Mouse (Mus musculus) left cerebral cortex, adult 9 months (tissue): ENCODE results near the gene Rgs3.

Experiments
- DNase-seq, 2 experiments: peaks; one replicate each; pipeline ENCODE4 v3.0.0; 2022; ENCODE audit warnings: low spot score in 2 of 2

Gene Rgs3

DNA sequence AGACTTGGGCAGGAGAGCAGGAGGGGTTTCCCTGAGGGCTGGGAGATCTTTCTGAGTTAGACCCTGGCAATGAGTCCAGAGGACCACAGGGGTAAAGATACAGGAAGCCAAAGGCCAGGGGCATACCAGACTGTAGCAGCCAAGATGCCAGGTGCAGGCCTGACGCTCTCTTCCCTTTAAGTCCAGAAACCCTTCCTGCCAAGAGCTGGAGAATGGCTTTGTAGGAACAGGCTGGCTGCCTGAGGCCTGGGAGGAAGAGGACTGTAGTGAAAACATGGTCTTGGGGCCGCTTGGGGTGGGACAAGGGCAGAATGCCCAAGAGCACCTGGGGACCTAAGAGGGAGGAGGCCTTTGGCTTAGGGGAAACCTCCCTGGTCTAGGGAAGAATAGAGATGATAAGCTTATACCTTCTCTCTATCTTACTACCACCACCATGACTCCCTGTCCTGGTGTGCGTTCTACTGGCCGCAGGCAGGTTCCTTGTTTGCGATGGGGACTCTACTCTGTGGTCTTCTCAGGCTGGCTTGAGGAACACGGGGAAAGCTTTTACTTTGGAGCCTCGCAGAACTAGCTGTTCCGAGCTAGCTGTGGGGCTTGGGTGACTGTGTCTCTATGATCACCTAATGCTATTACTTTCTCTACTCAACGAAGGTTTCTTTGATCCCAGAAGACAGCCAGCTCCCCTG is 46.4 kb downstream of the Rgs3 start:
- DNase-seq = no peak

DNA sequence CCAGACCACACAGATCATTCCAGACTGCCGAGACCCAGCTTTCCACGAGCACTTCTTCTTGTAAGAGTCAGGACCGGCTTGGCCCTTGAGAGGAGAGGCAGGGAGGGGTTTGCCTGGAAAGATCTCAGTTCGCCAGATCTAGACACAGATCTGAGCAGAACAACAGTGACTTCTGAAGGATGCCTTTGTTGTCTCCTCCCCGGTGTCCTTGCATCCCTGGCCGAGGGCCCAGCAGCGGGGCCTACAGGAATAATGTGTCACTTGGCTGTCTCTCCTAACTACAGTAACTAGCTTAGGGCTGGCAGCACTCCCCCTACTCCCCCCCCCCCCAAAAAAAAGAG is 46.9 kb downstream of the Rgs3 start:
- DNase-seq = no peak

DNA sequence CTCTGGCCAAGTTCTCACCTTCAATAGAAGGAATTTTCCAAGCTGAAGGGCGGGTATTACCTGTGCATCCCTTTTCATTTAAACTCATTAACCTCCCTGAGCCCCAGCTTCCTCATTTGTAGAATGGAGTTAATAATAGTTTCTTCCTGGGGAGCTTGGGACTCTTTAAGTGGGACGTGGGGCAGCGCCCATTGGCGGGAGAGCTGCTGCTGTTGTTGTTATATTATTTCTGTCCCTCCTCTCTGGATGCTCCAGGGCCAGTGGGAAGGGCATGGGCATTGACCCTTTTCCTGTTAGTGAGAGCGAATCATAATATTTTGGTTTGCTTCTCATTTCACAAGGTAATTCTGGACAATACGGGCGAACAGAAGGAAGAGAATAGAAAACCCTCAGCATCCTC is 47.3 kb downstream of the Rgs3 start:
- DNase-seq = no peak

DNA sequence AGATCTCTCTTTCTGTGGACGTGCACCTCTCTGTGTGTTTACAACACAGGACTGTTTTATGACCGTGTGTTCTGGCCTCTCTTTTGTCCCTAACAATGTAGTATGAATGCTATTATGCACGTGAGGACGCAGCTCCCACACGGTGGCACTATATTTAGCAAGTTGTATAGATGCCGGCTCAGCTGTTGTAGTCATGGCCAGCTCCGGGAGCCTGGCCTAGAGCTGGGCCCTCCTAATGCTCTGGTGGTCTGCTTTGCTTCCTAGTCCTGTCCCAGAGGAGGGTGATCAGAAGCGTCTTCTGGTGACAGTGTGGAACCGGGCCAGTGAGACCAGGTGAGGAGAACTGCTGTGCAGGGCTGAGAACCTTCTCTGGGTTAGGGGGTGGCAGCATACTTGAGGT is 47.7 kb downstream of the Rgs3 start:
- no peak for DNase-seq

DNA sequence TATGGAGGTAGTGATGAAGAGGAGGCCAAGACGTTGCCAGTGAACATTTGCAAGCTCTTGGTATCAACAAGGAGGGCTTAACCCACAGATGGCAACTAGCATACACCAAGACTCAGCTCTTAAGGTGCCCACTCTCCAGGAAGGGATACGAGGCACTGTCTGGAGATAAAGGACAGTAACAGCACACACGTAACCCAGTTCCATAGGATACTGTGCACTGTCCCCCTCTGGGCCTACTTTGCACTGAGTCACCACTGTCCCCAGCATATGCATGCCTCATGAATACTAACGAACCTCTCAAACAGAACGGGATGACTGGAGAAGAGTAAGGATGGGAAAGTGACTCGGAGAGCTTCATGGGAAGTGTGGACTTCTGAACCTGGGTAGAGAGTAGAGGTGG is 48.2 kb downstream of the Rgs3 start:
- DNase-seq = peak in 1 of 2 experiments; percentile 29

DNA sequence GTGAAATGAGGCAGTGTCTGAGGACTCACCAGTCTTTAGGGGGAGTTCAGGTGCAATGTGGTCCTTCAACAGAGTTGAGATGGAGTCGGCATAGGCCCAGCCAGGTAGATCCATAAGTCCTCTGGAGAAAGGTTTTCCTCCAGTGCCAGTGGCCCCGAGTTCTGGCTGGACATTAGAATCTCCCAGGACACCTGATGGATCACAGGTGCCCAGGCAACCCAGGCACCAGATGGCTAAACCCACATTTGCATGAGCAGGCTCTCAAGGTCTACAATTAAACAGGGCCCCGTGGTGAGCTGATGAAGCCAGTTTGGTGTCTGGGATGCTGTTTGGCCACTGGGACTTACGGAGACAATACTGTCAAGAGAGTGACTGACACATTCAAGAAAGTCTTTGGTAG is 49.7 kb downstream of the Rgs3 start:
- DNase-seq = no peak

DNA sequence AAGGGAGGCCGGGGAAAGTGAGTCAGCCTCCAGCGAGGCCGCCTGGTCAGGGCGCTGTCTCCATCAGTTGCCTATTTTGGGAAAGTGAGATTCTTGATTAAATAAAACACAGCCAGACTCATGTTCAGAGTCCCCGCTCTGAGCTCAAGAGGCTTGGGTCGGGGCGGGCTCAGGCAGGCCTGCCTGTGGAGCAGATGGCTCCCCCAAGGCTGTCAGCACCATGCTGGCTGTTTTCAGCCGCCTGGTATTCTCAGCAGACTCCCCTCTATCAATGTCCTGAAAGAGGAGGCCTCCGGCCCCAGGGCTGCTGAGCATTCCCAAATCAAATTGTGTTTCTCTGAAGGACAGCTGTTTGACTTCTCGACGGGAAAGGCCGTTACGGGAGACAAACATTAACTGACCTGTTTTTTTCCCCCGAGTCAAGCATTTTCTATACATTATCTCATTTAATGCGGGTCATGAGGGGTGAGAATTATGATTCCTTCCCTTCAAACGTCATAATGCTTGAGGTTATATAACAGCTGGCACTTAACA is 50.6 kb downstream of the Rgs3 start:
- DNase-seq = no peak

DNA sequence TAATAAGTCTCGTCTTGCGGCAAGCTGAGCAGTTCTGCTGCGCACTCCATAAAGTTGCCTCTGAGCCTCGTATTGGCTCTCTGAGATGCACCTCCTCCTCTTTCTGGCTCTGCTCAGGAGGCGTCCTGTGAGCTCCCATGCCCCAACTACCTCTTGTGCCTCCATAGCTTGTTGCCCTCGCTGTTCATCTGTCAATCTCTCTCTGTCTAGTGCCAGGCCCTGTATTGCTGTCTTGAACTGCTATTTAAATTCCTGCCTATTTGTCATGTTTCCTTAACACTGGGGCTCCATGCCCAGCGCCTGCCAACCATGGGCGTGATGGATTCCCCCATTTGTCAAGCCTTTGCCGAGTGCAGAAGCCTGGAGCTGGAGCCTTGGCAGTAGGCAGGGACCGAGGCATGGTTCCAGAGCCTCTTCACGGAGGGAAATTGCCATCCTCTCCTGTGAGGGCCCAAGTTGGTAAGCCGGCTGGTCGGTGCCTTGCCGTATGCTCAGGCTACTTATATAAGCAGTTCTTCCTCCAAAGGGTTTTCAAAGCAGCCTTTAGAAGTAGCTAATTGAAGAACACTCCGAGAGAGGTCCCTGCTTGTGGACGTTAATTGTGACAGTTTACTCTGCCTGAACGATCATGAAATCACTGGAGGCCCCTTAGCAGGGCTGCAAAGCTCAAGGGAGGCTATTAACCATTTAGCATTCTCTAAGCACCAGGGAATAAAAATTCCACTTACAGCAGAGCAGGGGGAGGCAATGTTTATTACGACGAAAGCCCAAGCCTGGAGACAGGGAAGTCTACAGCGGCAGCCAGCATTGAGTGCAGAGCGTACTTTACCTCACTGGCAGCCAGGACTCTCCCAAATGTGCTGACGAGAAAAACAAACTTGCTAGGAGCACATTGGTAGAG is 53.2 kb downstream of the Rgs3 start:
- peak; percentile 61 to 85 for DNase-seq

DNA sequence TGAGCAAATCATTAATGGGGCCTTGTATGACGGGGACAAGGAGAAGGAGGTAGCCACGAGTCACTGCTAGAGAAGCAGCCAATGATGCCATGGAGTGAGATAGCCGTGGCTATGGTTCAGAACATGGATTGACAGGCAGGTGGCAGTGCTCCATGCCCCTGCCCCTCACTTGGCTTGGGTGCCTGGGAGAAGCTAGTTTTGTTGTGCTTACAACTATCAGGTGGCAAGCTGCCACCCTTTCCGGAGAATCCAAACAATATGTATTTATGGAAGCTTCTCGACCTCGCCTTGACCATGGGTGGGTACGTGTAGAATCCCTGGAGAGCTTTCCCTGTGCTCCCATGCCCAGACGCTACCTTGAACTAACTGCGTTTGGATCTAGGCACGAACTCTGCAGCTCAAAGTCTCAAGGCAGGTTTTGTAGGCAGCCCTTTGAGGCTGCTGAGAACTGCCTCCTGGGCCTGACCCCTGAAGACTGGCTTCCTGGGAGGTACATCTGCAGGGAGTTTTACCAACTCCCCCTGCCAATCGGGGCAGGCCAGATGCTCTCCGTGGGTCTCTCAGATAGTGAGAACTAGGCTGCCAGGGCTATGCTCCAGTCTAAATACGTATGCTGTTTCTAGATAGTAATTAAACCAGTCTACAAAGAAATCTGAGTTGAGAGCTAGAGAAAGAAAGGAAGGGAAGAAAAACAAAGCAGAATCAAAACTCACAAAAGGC is 54.2 kb downstream of the Rgs3 start:
- no peak for DNase-seq

DNA sequence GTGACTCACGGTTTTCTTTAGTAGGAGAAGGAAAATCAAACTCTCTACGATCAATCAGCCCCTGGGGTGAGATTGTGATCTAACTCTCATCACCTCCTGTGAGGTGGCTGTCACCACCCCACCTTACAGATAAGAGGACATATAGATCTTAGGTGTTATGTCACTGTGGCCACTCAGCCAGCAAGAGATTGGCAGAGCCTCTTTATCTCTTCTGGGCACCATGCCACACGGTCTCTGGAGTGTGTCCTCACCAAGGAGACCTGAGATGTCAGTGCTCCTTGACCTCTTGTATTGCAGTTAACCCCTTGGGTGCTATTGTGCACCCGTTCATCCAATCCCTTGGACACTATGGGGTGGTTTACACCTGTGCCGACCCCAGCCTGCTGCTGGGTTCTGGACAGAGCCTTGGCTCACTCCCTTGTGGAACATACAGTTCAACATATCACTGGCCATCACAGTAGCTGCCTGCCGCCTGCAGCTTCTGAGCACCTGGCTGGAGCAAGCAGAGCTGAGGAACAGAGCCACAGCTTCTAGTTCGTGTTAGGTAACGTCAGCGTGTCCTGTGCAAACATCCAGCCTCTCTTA is 58.3 kb downstream of the Rgs3 start:
- DNase-seq = no peak

DNA sequence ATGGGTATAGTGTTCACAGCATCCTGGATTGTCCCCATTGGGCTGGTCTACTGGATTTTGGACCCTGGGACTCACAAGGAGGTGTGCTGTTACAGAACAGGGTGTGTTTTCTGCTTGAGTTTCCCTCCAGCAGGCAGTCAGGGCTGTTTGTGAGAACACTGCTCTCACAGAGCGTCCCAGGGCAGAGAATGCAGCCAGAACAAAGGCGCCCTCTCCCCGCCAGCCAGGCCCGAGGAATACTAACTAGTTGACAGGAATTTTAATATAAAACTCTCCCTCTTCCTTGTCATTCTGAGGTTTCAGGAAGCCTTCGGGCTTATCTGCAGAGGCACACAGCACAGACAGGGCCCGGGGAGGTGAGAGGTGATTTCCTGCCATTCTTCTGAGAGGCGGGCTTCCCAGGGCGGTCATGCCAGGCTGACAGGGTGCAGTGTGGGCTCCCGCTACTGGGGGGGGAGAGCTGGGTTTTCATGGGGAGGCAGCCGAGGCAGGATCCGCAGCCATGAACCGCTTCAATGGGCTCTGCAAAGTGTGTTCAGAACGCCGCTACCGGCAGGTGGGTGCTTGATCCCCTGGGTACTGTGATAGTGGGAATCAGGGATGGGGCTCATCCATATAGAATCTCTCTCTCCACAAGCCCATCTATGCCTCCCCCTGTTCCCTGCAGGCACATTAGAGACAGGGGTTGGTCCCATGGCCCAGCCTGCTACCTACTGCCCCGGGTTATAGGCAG is 59.8 kb downstream of the Rgs3 start:
- peak in 1 of 2 experiments; percentile 31 for DNase-seq

DNA sequence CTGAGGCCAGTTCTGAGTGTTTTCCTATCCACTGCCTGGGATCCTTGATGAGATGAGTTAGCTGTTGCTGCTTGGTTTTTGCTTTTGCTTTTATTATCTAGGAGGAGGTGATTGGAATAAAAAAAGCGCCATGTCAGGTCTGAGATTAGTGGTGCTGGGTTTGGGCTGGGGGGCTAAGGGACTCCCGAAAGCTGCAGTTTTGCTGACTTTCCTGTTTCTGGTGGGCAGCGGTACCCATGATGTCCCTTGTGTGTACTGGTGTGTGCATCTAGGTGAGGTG is 60.3 kb downstream of the Rgs3 start:
- no peak for DNase-seq

DNA sequence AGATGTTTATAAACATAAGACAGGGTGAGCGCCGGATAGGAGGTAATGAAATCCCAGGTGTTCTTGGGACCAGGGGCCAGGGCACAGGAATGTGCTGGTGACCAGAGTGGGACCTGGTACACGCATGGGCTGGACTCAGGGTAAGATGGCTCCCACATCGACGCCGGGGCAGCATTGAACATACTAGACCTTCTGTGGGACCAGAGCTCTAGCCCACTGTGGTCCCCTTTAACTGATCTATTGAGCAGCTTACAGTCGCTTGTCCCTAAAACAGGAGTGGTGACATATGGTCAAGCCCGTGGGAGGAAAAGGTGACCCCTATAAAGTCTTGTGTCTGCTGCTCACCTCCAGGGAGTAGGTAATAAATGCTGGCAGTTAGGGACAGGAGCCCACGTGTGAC is 61.5 kb downstream of the Rgs3 start:
- no peak for DNase-seq

DNA sequence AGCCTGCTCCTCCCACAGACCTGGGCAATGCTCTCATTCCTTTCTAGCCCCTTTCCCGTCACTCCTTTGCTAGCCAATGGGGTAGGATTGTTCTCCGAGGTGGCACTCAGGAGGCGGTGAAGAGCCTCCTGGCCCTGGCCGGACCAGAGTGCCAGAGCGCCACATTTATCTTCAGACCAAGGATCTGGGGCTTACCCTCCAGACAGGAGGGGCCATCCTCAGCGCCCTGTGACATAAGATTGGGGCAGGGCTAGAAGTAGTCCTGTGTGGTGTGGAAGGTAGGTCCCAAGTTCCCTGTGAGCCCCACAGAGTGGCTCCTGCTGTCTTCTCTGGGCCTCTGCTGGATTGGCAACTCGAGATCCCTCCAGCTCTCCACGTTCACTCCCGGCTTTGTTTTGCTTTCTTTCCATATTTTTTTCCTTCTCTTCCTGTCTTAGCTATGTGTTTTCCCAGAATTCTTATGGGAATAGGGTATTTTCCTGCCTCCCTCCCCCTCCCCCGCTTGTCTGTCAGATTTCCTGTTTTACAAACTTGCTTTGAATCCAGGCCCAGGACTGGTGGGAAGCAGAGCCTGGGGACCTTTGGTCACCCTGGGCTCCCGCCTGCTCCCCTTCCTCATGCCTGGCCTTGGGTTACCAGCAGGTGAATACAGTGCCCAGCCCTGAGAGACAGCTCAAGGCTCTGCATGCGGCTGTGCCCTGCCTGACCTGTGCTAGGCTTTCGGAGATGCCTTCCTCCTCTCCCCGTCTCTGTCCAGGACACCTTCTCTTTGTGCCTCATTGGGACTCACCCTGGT is 62.4 kb downstream of the Rgs3 start:
- DNase-seq = no peak

DNA sequence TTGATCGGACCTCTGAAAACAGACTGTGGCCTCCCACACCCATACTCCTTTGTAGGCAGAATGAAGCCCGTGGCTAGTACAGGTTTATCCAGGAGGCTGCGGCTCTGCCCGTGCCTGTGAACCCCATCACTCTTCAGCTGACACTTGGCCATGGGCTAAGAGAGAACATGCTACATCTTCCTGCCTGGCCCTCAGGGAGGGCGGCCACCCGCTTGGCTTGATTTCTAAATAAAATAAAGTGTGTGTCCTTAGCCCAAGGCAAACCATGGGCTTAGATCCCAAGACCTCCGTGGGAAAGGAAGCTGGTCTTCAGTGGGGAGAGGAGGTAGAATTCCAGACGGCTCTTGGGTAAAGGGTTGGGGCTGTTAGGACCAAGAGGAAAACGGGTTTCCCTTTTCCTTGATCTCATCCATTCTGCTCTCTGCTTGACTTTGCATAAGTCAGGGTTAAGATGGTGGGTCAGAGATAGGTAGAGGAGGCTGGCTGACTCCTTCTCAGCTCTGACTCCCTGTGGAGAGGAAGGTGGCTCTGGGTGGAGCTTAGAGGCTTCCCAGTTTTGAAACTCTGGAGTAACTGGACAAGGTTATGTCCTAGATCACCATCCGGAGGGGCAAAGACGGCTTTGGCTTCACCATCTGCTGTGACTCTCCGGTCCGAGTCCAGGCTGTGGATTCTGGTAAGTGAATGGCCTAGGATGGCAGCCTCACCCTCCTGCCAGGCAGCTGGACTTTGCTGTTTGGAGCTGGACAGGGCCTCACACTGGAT is 63.8 kb downstream of the Rgs3 start:
- DNase-seq = no peak

DNA sequence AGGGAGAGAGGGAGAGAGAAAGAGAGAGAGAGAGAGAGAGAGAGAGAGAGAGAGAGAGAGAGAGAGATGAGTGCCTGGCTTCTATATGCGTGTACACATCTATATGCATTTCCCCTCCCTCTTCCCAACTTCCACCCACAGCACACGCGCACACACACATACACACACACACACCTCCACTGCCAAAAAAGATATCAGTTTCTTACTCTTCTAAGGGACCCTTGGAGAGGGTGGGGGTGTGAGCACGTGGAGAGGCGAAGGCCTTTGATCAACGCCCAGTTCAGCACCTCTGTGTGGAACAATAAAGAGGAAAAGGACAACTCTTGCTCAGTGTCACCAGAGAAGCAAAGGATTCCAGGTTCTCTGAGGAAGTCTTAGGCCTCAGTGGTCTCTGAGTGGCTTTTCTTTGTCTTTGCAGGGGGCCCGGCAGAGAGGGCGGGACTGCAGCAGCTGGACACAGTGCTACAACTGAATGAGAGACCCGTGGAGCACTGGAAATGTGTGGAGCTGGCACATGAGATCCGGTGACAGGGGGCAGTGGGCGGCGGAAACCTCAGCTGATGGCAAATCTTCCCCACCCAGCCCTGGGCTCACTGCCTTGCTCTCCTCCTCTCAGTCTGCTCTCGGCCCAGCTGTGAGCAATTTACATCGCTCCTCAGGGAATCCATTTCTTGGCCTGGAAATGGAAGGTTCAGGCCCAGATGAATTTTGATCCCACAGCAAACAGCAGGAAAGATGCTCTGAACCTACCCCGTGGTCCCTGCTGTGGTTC is 65.2 kb downstream of the Rgs3 start:
- no peak for DNase-seq

DNA sequence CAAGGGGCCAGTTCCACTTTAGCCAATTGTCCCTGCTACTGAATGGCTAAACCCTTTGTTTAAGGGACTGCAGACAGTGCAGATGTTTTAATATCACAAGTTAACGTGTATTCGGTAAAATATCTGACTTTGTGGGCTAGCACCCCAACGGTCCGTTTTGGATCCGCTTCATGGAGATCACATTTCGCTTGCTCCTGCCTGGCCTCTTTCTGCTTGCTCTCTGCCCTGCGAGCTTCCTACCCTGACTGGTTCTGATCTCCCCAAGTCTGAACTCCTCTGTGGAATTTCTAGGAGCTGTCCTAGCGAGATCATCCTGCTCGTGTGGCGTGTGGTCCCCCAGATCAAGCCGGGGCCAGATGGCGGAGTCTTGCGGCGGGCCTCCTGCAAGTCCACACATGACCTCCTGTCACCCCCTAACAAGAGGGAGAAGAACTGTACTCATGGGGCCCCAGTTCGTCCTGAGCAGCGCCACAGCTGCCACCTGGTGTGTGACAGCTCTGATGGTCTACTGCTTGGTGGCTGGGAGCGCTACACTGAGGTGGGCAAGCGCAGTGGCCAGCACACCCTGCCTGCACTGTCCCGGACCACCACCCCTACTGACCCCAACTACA is 65.9 kb downstream of the Rgs3 start:
- no peak for DNase-seq

DNA sequence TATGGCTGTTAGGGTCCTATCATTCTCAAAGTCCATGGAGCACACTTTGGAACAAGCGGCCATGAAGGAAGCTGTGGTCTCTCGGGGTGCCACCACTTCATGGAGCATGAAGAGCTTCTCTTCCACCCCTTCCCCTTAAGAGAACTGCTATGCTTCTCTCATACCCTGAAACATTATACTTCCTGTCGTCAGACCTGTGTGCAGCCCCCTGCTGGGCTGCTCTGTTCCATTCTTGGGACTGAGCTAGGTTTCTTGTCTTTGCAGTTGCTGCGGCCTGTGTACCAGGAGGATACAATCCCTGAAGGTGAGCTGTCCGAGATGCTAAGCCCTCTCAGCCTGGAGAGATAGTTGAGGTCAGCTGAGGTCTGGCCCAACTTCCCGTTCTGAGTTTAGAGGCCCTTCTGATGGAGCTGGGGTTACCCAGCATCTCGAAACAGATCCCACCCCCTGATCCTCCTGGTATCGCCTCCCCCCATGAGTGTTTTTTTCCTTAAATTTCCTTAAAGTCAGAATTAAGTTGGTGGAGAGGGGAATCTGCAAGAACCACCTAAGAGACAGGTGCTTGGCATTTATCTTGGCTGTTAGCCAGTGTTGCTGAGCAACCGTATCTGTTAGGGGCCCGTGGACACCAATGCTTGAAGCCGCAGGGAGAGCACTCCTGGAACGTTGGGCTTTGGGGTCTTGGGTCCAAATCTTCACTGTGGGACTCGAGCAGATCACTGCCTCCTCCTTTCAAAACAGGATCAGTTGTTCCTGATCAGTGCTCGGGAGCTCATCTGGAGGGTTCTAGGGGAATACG is 66.8 kb downstream of the Rgs3 start:
- DNase-seq = no peak
